Mouse (Mus musculus) NIH3T3 (cell line): ENCODE results near the gene Acot7.

Experiments used
- DNase-seq: peaks from one replicate; pipeline ENCODE4 v3.0.0-alpha.2; 2012; ENCODE audit warnings: low read depth

The Acot7 gene

GRCm38 (mm10) chr4:152179946-152180660 lies 2.2 kb downstream of the Acot7 start:
- no peak for DNase-seq

- DNase-seq: no peak
These were observed 4.3 kb downstream of the Acot7 start for GRCm38 (mm10) chr4:152182205-152182604.

GRCm38 (mm10) chr4:152184353-152185035 lies 6.6 kb downstream of the Acot7 start:
- DNase-seq: peak; percentile 53

GRCm38 (mm10) chr4:152185137-152185509 lies 7.2 kb downstream of the Acot7 start:
- peak; percentile 85 for DNase-seq

DNA sequence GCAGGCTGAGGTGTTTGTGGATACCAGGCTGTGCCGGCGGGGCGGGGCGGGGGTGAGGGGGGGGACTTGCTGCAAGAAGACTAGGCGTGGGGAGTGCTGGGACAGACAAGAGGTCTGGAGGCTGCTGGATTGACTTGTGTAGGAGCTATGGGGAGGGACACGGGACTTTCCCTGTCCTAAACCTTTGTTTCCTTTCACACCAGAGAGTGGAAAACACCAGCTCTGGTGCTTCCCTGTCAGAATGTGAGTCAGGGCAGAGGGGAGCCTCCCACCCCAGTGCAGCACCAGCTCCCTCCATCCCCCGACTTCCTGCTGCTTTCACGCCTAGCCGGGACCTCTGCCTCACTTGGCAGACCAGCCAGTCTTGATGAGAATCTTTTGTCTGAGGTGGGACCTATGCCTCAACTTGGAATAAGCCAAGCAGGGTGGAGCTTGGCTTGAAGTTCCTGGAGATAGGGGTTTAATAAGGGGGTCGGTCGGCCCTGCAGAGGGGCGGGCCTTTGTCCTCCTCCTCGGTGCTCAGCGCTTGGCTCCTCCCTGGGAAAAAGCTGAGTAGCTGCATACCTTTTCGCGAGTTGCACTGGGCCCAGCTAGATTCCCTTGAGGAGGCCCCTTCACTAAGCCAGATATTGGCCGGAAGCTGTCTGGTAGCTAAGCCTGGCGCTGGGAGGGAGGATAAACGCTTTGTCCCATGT lies 7.7 kb downstream of the Acot7 start:
- peak; percentile 83 for DNase-seq

DNA sequence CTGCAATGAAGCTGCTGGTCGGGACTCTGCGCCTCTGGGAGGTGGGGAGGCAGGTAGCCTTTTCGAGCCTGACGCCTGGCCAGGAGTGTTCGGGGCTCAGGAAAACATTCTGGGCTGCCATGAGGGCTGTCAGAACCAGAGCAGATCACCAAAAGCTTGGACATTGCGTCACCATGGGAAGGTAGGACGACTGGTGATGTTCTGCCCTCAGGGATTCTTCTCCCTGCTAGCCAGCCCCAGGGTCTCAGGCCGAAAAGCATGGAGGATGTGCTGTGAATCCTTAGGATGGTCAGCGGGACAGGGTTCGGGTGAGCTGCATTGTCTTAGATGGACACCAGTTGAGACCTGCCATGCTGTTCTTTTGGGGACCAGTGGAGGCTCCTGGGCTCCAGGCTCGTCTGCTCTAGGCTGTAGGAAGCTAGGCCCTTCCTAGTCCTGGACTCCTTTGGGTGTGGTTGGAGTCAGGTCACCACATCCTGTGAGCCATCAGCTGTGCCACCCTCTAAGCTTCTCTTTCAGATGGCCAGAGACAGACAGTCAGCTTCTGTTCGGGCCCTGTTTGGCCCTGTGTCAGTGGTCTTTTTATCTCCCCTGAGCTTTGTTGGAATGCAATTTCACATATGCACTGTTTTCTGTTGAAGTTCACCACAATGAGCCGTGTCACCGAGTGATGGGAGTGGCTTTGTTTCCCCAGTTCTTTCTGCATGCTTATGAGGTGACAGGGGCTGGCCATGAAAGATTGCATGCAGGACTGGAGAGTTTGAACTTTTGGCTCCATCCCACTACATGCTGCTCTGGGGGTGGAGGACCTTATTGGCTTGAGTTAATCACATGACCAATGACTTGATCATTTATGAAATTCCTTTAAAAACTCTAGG lies 8.5 kb downstream of the Acot7 start:
- peak; percentile 73 for DNase-seq

- no peak for DNase-seq
These were observed 9.2 kb downstream of the Acot7 start for GRCm38 (mm10) chr4:152187142-152187541.

DNA sequence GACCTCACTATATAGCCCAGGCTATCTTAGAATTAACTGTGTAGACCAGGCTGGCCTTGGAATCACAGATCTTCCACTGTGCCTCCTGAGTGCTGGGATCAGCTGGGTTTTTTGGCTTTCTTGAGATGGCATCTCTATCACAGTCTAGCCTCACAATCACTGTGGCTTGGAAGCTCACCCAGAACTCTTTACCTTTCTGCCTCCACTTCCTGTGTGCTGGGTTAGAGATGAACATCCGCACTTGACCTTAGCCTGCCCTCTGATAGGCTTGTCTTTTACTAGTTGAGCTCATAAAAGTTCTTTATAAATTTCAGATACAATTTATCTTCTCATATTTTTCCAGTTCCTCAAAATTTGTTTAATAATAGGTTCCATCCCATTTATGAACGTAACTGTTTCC lies 10.7 kb downstream of the Acot7 start:
- DNase-seq: no peak

DNA sequence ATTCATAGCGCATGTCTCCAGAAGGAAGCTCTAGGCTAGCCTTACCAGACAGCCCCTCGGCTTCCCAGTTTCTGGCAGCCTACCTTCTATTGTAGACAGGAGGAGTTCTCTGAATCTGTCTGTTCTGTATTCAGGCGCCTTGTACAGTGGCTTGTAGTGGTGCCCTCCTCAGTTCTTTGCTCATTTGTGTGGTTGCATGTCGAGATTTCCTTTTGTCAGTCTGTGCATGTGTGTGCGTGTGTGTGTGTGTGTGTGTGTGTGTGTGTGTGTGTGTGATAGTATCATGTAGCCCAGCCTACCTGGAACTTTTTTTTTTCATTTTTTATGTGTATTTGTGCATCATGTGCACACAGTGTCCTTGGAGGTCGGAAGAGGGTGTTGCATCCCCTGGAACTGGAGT lies 11.1 kb downstream of the Acot7 start:
- DNase-seq: no peak

DNA sequence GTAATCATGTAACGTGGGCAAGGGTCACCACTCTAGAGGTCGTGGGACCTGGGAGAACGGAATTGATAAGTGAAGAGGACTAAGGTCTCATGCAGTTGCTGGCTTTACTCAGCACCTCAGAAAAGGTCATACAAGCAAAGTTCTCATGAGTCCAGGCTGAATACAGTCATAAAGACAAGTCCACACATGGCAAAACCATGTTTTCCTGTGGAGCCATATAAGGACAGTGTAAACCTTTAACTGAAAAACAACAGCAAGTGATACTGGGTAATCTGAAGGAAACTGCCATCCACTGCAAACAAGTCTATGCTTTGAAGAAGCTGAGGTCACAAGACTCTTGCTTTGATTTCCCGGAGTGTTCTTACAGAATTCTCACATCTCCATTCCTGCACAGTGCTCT lies 11.8 kb downstream of the Acot7 start:
- no peak for DNase-seq

- DNase-seq: no peak
These were observed 12.2 kb downstream of the Acot7 start for GRCm38 (mm10) chr4:152190096-152190653.

DNA sequence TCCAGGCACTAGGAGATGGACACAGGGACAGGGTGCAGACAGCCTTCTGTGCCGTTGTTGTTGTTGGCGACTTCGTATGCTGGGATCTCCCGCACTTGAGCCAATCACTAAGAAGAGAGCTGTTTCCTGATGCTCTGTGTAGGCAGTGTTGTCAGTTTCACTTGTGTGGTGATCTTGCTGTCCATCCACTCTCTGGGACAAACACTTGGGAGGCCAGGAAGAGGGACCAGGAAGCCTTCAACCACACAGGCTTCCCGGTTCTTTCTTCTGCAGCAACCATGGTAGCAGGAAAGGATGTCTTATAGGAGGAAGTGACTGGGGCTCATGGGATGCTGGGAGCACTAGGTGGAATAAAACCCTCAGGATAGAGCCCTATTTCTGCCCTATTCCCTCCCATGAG lies 12.8 kb downstream of the Acot7 start:
- DNase-seq: no peak

DNA sequence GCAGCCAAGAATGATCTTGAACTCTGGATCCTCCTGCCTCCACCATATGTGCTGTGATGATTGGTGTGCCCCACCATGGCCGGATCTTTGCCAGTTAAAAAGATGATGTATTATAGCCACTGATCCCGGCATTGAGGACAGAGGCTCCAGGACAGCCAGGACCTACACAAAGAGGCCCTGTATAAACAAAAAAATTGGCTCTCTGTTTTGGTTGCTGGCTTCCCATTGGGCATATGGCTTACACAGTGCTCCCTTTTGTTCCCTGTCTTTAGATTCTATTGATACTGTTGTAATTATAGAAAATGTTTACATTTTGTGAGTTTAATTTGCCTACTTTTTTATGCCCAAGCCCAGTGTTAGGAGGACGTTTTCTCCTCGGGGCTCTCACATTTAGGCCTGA lies 14.6 kb downstream of the Acot7 start:
- no peak for DNase-seq

DNA sequence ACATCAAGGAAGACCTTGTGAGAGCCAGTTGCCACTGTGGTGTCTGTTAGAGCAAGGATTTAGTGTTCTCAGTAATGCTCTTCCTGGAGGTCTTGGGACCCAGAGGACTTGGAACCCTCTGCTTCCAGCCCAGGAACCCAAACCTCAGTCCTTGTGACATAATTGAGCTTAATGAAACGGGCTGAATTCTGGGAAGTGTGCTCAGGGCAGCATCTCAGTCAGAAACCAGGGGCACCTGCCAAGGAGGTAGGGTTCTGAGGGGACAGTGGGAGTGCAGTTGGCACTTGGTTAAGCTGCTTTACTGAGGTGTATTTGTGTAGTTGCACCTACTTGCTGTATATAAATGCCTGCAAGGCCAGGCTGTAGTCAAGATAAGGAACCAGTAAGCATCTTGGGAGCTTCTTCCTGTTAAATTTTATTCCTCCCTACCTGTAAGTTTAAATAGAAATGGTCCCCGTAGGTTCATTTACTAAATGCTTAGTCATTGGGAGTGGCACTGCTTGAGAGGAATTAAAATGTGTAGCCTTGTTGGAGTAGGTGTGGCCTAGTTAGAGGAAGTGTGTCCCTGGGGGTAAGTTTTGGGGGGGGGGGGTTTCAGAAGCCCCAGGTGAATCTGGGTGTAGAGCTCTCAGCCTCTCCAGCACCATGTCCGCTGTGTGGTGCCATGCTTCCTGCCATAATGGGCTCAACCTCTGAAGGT lies 16.7 kb downstream of the Acot7 start:
- DNase-seq: no peak

DNA sequence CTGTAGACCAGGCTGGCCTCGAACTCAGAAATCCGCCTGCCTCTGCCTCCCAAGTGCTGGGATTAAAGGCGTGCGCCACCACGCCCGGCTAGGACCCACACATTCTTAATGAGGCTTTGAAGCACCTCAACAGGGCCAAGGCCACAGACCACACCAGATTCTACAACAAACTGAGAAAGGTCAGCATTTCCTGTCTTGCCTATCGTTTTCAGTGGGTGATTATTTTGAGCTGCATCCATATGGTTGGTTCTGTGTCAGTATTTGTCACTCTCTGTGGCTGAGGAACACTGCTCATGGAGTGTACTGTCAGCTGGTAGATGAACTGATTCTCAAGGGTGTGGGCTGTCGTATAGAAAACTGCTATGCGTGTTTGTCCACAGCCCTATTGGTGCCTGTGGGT lies 18.3 kb downstream of the Acot7 start:
- no peak for DNase-seq

GRCm38 (mm10) chr4:152197545-152197944 lies 19.6 kb downstream of the Acot7 start:
- no peak for DNase-seq

- DNase-seq: no peak
These were observed 21.7 kb downstream of the Acot7 start for GRCm38 (mm10) chr4:152199617-152200016.

- no peak for DNase-seq
These were observed 23.6 kb downstream of the Acot7 start for GRCm38 (mm10) chr4:152201492-152201891.

- no peak for DNase-seq
These were observed 24.5 kb downstream of the Acot7 start for GRCm38 (mm10) chr4:152202418-152202817.

DNA sequence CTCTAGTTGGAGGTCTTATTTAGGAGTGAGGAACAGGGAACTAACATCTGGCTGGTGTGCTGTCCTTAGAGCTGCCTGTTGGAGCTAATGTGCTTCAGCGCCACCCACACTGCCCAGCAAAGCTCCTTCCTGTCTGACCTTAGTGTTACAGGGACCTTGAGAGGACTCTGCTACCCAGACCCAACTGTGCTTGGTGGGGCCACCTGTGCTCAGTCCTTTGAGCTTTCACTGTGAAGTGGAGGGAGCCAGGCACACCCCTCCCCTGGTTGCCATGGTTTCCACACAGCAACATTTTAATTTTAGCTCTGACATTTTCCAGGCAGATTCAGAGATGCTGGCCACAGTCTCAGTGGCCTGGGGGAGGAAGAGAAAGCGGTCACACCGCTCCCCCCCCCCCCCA lies 25.0 kb downstream of the Acot7 start:
- no peak for DNase-seq

- DNase-seq: no peak
These were observed 26.7 kb downstream of the Acot7 start for GRCm38 (mm10) chr4:152204663-152205062.
